Mouse (Mus musculus) forebrain, embryonic 10.5 days (tissue): ENCODE data around the gene Hes1. TPM values are rescaled to one million over a fixed set of nuclear protein-coding genes. Genes with fewer than 3 reads are reported as not detected.

Experiments used
- DNase-seq: peaks from one replicate; pipeline ENCODE4 v3.0.0-alpha.2; 2017; ENCODE audit warnings: low spot score; ENCODE audit errors: extremely low spot score
- H3K27ac ChIP-seq: fragments of 300-500 bp; sonication (generic); 2 replicates; pipeline ENCODE4 v1.5.1; 2016; ENCODE audit warnings: mild to moderate bottlenecking
- H3K27me3 ChIP-seq: fragments of 300-500 bp; sonication (generic); 2 replicates; pipeline ENCODE4 v1.6.1; 2016; ENCODE audit warnings: mild to moderate bottlenecking; ENCODE audit not compliant: poor library complexity, severe bottlenecking
- H3K36me3 ChIP-seq: fragments of 300-500 bp; sonication (generic); replicated peaks from 2 replicates; pipeline ENCODE4 v1.6.1; 2016; ENCODE audit warnings: mild to moderate bottlenecking, moderate library complexity
- H3K4me1 ChIP-seq: fragments of 300-500 bp; sonication (generic); 2 replicates; pipeline ENCODE4 v1.6.1; 2016
- H3K4me3 ChIP-seq: fragments of 300-500 bp; sonication (generic); 2 replicates; pipeline ENCODE4 v1.5.1; 2016; ENCODE audit warnings: mild to moderate bottlenecking, moderate library complexity
- H3K9me3 ChIP-seq: fragments of 300-500 bp; sonication (generic); 2 replicates; pipeline ENCODE4 v1.6.1; 2016; ENCODE audit warnings: mild to moderate bottlenecking, moderate library complexity
- WGBS: fragments of 180-500 bp; shearing (Covaris S2); methylation state at CpG from one replicate; pipeline ENCODE4 v1.1.7; 2016; 5-methylcytosine and 5-hydroxymethylcytosine counted together
- polyA plus RNA-seq: library from polyadenylated mRNA; unstranded; fragments of >200 nt; fragmentation: Nextera tagmentation; extraction: Ambion mirVana; gene quantifications from 2 replicates; pipeline ENCODE4 v1.2.1, GENCODE M21; 2016

Gene Hes1
- polyA plus RNA-seq, 1 experiment from 2014 or later = 42.5 TPM

DNA sequence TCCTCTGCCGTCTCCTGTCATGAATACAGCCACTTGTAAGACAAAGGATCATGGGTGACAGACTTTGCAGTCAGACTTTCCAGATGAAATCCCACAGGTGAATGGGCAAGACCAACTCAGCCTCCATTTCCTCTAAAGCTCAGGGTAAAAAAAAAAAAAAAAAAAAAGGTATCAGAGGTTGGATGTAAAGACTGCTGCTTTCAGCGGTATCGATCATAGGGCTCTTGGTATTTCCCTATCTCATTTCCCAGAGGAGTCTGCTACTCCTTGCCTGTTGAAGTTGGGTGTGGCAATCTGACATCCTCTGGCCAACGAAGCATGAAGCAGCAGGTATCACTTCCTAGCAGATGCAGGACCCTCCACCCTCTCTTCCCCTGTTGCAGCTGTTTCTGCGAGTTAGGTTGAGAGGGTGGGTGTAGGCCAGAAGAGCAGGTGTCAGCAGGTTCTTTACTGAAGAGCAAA, 29.2 kb upstream of the Hes1 start:
- DNase-seq = no peak
- Histone ChIP-seq H3K4me1 (peaks cover 59% of the 10 kb centered on the region), H3K27ac (peak overlapping the region; percentile 71; the same call in 1 of the 2 replicates), H3K36me3 (no peaks in the 10 kb centered on the region), H3K27me3 (peaks cover 78% of the 10 kb centered on the region), H3K9me3 (no peaks in the 10 kb centered on the region), H3K4me3 (no peak overlapping the region)
- WGBS = 81% methylated on average over 5 of the region's 5 CpGs

DNA sequence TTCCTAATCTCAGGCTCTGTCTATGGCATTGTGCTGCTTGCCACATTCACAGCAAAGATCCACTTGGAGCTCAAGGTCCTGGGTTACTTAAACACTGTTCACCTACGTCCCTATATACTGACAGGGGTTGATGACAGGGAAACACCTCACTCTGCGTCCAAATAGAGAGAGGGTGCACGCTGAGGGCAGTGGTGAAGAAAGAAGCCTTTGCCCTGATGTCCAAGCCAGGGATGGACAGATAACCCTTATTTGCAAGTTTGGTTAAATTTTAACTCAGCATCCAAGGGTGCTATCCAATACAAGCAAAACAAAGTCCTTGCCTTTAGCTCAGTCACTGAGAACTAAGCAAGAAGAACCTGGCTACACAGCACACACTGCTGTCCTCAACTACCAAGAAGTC, 28.1 kb upstream of the Hes1 start:
- no peak overlapping the region for H3K4me3 ChIP-seq
- no peak for DNase-seq
- H3K4me1 ChIP-seq = peaks cover 59% of the 10 kb centered on the region
- WGBS = 95% methylated on average over 3 of the region's 3 CpGs
- no peaks in the 10 kb centered on the region for H3K9me3 ChIP-seq
- no peaks in the 10 kb centered on the region for H3K36me3 ChIP-seq
- H3K27me3 ChIP-seq = peaks cover 83% of the 10 kb centered on the region
- H3K27ac ChIP-seq = no peak overlapping the region

DNA sequence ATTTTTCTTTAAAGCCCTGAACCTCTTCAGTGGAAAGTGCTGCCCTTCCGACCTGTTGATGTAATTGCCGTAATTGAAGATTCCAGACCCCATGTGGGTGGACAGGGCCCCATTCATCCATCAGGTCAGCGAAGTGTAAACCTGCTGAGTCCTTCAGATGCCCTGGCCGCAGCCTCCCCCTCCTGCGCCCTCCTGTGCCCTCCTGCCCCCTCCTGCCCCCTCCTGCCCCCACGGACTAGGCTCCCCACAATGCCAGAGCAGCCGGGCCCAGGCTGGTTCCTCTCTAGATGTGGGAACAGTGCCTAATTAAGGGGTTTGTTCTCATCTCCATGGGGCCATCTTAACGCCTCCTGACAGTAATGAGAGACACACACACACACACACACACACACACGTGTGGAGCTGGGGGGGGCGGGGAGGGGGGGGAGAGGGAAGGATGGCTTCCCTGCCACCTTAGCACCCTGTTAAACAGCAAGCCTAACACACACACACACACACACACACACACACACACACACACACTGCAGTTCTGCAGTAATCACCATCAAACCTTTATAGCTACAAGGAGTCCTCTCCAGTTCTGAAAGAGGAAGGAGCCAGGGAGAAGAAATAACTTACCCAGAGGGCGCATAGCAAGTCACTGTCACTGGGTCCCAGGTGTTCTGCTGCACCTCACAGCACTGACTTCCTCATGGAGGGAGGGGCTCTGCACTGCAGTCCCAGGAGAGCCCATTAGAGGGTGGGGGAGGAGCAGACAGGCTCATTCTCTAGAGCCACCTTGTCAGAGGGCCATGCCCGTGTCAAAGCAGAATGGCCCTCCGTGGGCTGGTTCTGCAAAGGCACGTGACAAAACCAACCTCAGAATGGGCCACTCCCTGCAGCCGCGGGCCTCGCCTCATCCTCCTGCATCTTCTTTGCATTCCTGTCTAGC, 25.3 kb upstream of the Hes1 start:
- Histone ChIP-seq H3K27ac (peak overlapping the region; percentile 73), H3K9me3 (no peaks in the 10 kb centered on the region), H3K4me3 (peak overlapping the region; percentile 30), H3K4me1 (peaks cover 46% of the 10 kb centered on the region), H3K36me3 (no peaks in the 10 kb centered on the region), H3K27me3 (peaks cover 80% of the 10 kb centered on the region)
- 3% methylated on average over 14 of the region's 17 CpGs for WGBS
- peak; percentile 53 for DNase-seq

DNA sequence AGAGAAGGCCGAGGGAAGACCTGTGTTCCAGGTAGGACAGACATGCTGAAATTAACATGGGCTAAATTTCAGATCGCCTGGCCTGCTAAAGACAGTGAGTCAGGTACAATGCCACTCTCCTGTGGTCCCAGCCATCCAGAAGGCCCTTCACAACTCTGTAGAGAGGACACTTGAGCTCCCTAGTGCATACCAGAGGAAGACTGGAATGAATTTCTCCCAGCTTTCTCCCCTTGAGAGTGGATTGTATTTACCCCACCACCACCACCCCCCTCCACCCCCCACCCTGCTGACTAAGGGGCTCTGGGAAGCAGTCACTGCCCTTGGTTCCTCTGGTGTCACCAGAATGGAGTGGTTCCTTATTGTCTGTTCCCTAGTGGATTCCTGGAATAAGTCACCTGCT, 24.3 kb upstream of the Hes1 start:
- H3K27me3 ChIP-seq = peaks cover 77% of the 10 kb centered on the region
- no peak overlapping the region for H3K4me3 ChIP-seq
- 62% methylated on average over 2 of the region's 2 CpGs for WGBS

DNA sequence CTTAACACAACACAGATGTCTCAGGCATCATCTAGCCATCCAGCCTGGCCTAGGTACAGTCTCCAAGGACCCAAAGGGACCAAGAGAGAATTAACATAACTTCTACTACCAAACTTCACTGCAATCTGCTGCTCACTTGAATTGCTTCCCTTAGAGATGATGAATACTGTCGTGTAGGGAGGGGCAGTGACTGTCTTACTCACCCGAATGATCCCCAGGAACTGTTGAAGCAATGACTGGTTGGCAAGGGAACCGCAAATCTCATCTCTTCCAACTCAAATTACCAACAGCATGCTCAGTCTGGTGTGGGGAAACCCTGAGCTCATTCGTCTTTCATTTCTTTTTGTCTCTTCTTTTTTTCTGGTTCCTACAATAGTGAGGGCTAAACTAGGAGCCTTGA, 21.3 kb upstream of the Hes1 start:
- peaks cover 42% of the 10 kb centered on the region for H3K4me1 ChIP-seq
- H3K36me3 ChIP-seq = no peaks in the 10 kb centered on the region
- H3K27me3 ChIP-seq = peaks cover 75% of the 10 kb centered on the region
- H3K9me3 ChIP-seq = no peaks in the 10 kb centered on the region
- no peak overlapping the region for H3K27ac ChIP-seq
- 78% methylated on average over 4 of the region's 4 CpGs for WGBS
- H3K4me3 ChIP-seq = no peak overlapping the region
- DNase-seq = no peak

More for the DNA sequence above, 24.3 kb upstream of the Hes1 start:
- DNase-seq = no peak
- H3K27ac ChIP-seq = peak overlapping the region; percentile 73
- H3K4me1 ChIP-seq = peaks cover 37% of the 10 kb centered on the region
- H3K9me3 ChIP-seq = no peaks in the 10 kb centered on the region
- H3K36me3 ChIP-seq = no peaks in the 10 kb centered on the region

DNA sequence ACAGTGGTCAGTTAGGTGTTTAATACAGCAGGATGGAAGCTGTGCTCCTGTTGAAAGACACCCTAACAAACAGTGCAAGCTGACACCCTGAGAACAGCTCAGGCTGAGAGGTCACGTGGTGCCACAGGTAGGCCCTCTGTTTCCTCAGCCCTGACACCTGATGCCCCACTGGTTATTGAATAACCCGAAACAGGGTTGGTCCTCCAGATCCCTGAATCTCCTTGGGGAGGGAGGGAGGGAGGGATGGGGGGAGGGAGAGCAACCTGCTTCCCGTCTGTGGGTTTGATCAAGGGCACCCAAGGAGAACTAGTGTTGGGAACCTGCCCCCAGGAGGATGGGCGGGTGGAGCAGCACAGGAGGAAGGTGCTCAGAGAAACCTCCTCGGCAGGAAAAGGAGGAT, 18.6 kb upstream of the Hes1 start:
- Histone ChIP-seq H3K4me3 (no peak overlapping the region), H3K4me1 (peaks cover 15% of the 10 kb centered on the region), H3K27ac (peak overlapping the region; percentile 35; the same call in 1 of the 2 replicates), H3K36me3 (no peaks in the 10 kb centered on the region), H3K9me3 (no peaks in the 10 kb centered on the region), H3K27me3 (peaks cover 52% of the 10 kb centered on the region)
- no peak for DNase-seq
- 50% methylated on average over 5 of the region's 5 CpGs for WGBS

DNA sequence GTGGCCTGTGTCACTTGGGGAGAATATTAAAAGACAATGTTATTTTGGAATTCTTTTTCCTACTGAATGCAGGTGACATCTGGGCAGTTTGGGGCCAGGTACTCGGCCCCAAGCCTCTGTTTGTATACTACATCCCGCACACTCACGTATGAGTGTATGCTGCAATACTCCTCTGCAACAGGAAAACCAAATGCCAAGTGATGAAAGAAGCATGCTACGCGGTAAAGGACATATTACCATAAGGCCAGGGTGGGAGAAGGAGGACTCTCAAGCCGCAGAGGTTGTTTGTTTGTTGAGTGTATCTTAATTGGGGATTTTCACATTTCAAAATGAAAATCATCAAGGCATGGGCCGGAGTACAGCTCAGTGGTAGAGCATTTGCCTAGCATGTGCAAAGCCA, 17.2 kb upstream of the Hes1 start:
- H3K27ac ChIP-seq = 0 out of 2 replicates have a peak overlapping the region, but pooled peaks have one; percentile 22
- peaks cover 55% of the 10 kb centered on the region for H3K27me3 ChIP-seq
- H3K4me3 ChIP-seq = no peak overlapping the region
- no peaks in the 10 kb centered on the region for H3K36me3 ChIP-seq
- no peak for DNase-seq
- 89% methylated on average over 7 of the region's 7 CpGs for WGBS
- no peaks in the 10 kb centered on the region for H3K9me3 ChIP-seq
- peaks cover 15% of the 10 kb centered on the region for H3K4me1 ChIP-seq

DNA sequence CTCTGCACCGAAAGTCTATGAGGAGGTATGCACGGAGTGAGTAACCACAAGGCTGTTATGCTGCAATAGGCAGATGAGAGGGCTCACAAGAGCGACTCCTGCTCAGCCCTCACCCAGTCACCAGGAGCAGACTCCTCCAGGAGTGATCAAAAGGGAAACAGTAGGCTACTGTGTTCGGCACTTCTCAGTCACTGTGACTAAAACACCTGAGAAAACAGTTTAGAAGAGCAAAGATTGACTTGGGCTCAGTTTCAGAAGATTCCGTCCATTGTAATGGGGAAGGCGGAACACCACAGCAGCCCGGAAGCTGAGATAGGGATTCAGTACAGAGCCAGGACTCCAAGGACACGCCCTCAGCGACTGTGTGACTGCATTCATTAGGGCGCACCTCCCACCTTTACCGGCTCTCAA, 16.8 kb upstream of the Hes1 start:
- H3K27me3 ChIP-seq = peaks cover 59% of the 10 kb centered on the region
- DNase-seq = no peak

DNA sequence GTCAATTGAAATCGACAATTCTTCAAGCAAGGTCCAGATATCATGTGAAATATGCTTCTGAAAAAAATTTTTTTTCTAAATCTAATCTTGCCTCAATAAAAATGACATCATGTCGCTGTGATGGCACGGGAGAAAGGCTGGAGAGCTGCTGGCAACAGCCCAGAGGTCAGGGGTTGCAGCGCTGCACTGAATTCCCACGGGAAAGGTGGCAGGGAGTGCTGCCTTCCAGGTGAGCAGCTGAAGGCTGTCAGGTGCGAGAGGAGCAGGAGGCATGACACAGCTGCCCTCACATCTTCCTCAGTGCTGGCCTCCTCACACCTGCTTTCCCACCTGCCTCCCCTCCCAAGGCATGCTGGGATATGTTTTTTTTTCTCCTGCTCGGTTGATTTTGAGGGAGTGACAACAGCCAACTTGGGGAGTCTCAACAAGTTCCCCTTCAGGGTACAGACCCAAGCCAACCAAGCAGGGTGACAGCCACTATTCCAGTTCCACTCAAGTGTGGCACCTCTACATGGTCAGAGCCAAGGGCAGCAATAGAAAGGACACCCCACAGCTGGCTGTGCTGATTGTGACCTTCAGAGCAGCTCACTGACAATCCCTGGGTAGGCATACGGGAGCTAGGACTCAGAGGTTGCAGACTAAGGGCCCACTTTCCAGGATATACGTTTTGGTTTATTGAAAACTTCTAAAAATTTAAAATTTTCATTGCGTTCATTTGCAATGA, 13.3 kb upstream of the Hes1 start:
- Histone ChIP-seq H3K36me3 (no peaks in the 10 kb centered on the region), H3K27ac (no peak overlapping the region), H3K4me3 (no peak overlapping the region), H3K4me1 (peaks cover 40% of the 10 kb centered on the region), H3K27me3 (peaks cover 58% of the 10 kb centered on the region), H3K9me3 (no peaks in the 10 kb centered on the region)
- DNase-seq = no peak
- WGBS = 78% methylated on average over 10 of the region's 10 CpGs

More for the DNA sequence above, 16.8 kb upstream of the Hes1 start:
- peaks cover 18% of the 10 kb centered on the region for H3K4me1 ChIP-seq
- 0 out of 2 replicates have a peak overlapping the region, but pooled peaks have one; percentile 22 for H3K27ac ChIP-seq
- no peaks in the 10 kb centered on the region for H3K9me3 ChIP-seq
- no peak overlapping the region for H3K4me3 ChIP-seq
- H3K36me3 ChIP-seq = no peaks in the 10 kb centered on the region
- WGBS = 53% methylated on average over 11 of the region's 11 CpGs

DNA sequence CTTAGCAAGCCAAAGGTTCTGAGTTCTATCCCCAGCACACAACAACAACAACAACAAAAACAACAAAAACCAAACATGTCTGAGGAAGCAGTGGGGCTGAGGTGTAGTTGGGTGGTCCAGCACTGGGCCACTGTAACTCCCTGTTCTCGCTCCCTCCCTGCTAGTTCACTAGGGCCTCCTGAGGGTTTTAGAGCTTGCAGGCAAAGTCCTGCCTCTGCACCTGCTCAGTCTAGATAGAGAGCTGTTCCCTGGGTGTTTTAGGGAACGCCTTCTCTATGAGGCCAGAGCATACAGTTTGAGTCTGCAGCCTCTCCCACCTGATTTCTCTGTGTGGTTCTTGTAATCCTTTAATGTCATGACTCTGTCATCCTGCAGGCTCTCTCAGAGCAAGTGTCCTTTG, 11.9 kb upstream of the Hes1 start:
- Histone ChIP-seq H3K4me3 (no peak overlapping the region), H3K36me3 (no peaks in the 10 kb centered on the region), H3K4me1 (peaks cover 41% of the 10 kb centered on the region), H3K27ac (no peak overlapping the region), H3K9me3 (no peaks in the 10 kb centered on the region), H3K27me3 (peaks cover 55% of the 10 kb centered on the region)
- DNase-seq = no peak
- 57% methylated on average over 2 of the region's 2 CpGs for WGBS

DNA sequence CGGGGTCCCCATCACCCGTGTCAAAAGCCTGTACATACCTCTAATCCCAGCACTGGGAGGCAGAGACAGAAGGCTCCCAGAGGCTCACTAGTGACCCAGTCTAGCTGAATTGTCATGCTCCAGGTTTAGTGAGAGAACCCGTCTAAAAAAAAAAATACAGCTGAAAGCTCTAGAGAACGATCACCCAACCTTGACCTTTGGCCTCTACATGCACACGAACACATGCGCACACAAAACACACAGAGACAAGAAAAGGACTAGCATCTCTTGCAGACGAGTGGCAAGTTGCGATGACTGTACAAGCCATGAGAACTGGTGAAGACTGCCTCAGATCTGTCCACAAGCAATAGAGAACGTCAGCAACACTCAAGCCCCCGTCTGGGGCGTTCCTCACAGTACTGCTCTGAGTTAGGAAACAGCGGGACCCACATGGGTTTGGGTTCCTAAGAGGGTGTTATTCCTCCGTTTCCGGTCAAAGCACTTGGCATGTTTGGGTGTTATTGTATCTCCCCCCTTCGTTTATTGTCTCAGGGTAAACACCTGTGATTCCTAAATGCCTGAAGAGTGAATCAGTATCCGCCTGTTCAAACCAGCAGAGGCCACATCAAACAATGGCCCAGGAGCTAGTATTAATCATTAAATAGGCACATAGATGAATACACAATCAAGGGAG, 11.2 kb upstream of the Hes1 start:
- DNase-seq = no peak
- no peaks in the 10 kb centered on the region for H3K36me3 ChIP-seq
- H3K4me3 ChIP-seq = no peak overlapping the region
- peaks cover 58% of the 10 kb centered on the region for H3K27me3 ChIP-seq
- no peaks in the 10 kb centered on the region for H3K9me3 ChIP-seq
- H3K4me1 ChIP-seq = peaks cover 35% of the 10 kb centered on the region
- WGBS = 76% methylated on average over 16 of the region's 16 CpGs
- no peak overlapping the region for H3K27ac ChIP-seq

DNA sequence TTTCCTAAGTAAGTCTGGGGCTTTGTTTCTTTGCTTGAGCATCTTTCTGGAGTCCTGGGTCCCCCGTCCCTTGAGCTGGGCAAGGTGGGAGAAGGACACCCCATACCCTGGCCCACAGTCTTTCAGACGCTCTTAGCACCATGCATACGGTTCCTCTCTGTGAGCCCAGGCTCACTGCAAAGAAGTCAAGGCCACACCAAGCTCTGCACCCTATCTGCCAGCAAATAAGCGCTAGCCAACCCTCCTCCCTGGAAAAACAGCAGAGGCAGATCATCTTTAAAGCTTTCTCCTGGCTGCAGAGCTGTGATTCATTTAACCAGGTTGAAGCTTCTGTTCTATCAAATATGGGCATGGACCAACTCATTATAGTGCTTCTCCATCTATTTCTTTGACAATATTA, 9.6 kb upstream of the Hes1 start:
- WGBS = 76% methylated on average over 4 of the region's 4 CpGs
- no peak overlapping the region for H3K4me3 ChIP-seq
- DNase-seq = no peak
- peaks cover 70% of the 10 kb centered on the region for H3K27me3 ChIP-seq
- peaks cover 45% of the 10 kb centered on the region for H3K4me1 ChIP-seq
- H3K36me3 ChIP-seq = no peaks in the 10 kb centered on the region
- 0 out of 2 replicates have a peak overlapping the region, but pooled peaks have one; percentile 33 for H3K27ac ChIP-seq
- no peaks in the 10 kb centered on the region for H3K9me3 ChIP-seq
